Mouse (Mus musculus) forebrain, embryonic 16.5 days (tissue): ENCODE results near the gene Tbx2. TPM values are rescaled to one million over a fixed set of nuclear protein-coding genes. Genes with fewer than 3 reads are reported as not detected.

Source experiments
- ATAC-seq: fragments of 200-750 bp; cut with Nextera tagmentation; 2 replicates; pipeline ENCODE4 v1.8.0; 2017; ENCODE audit warnings: mild to moderate bottlenecking, moderate library complexity
- H3K27ac ChIP-seq: fragments of 300-500 bp; sonication (generic); 2 replicates; pipeline ENCODE4 v1.5.1; 2014; ENCODE audit warnings: low read length, control low read depth
- H3K27me3 ChIP-seq: fragments of 300-500 bp; sonication (generic); replicated peaks from 2 replicates; pipeline ENCODE4 v1.6.1; 2014; ENCODE audit warnings: low read length; ENCODE audit not compliant: control insufficient read depth, insufficient read depth
- H3K36me3 ChIP-seq: fragments of 300-500 bp; sonication (generic); 2 replicates; pipeline ENCODE4 v1.6.1; 2014; ENCODE audit not compliant: control insufficient read depth, insufficient read depth
- H3K4me1 ChIP-seq: fragments of 300-500 bp; sonication (generic); replicated peaks from 2 replicates; pipeline ENCODE4 v1.6.1; 2014; ENCODE audit warnings: low read length; ENCODE audit not compliant: control insufficient read depth, insufficient read depth
- H3K4me2 ChIP-seq: fragments of 300-500 bp; sonication (generic); 2 replicates; pipeline ENCODE4 v1.6.1; 2014; ENCODE audit warnings: mild to moderate bottlenecking, low read length, control low read depth
- H3K4me3 ChIP-seq: fragments of 300-500 bp; sonication (generic); replicated peaks from 2 replicates; pipeline ENCODE4 v1.5.1; 2014; ENCODE audit warnings: mild to moderate bottlenecking, low read length, control low read depth
- H3K9ac ChIP-seq: fragments of 300-500 bp; sonication (generic); replicated peaks from 2 replicates; pipeline ENCODE4 v1.6.1; 2014; ENCODE audit warnings: low read depth, low read length, control low read depth
- H3K9me3 ChIP-seq: fragments of 300-500 bp; sonication (generic); 2 replicates; pipeline ENCODE4 v1.6.1; 2016; ENCODE audit warnings: low read length; ENCODE audit not compliant: control insufficient read depth
- WGBS: fragments of 180-500 bp; shearing (Covaris S2); extraction: QIAGEN DNeasy Blood & Tissue Kit; methylation state at CpG from one replicate; pipeline ENCODE4 v1.1.7; 2014; 5-methylcytosine and 5-hydroxymethylcytosine counted together
- polyA plus RNA-seq: library from polyadenylated mRNA; unstranded; fragments of >200 nt; fragmentation: Nextera tagmentation; extraction: Ambion mirVana; gene quantifications from 2 replicates; pipeline ENCODE4 v1.2.1, GENCODE M21; 2015

Gene Tbx2
- polyA plus RNA-seq, 1 experiment from 2014 or later: 0.47 TPM

- Histone ChIP-seq H3K27me3 (no peaks in the 10 kb centered on the region), H3K4me2 (no peak overlapping the region), H3K9me3 (no peaks in the 10 kb centered on the region), H3K4me3 (no peak overlapping the region), H3K9ac (no peak overlapping the region), H3K27ac (no peak overlapping the region), H3K36me3 (no peaks in the 10 kb centered on the region), H3K4me1 (no peaks in the 10 kb centered on the region)
- 75% methylated on average over 5 of the region's 5 CpGs for WGBS
- no peak for ATAC-seq
Measured at GRCm38 (mm10) chr11:85804048-85804447, 28.3 kb upstream of the Tbx2 start.

- WGBS: 79% methylated on average over 1 of the region's 1 CpGs
- no peak for ATAC-seq
Measured at GRCm38 (mm10) chr11:85805779-85806178, 26.6 kb upstream of the Tbx2 start.

DNA sequence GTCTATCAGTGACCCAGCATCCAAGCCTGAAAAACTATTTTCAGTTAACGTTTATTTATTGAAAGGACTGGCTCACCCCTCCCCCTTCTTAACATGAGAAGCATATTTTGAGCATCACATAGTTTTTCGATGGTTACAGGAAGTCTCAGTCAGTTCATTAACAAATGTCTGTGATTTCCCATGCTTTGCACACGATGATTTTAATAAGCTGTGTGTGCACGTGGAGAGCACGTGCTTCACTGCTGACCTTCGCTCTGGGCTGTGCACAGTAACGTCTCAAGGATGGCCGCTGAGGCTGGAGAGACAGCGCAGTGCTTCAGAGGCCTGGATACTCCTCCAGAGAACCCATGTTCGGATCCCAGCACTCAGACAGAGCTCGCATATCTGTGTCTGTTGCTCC lies 25.0 kb upstream of the Tbx2 start:
- no peaks in the 10 kb centered on the region for H3K27me3 ChIP-seq
- no peak overlapping the region for H3K27ac ChIP-seq
- 86% methylated on average over 11 of the region's 11 CpGs for WGBS
- no peaks in the 10 kb centered on the region for H3K4me1 ChIP-seq
- no peaks in the 10 kb centered on the region for H3K9me3 ChIP-seq
- H3K9ac ChIP-seq: no peak overlapping the region
- ATAC-seq: no peak
- H3K36me3 ChIP-seq: no peaks in the 10 kb centered on the region
- H3K4me3 ChIP-seq: no peak overlapping the region
- H3K4me2 ChIP-seq: no peak overlapping the region

More at GRCm38 (mm10) chr11:85805779-85806178, 26.6 kb upstream of the Tbx2 start:
- Histone ChIP-seq H3K27me3 (no peaks in the 10 kb centered on the region), H3K9ac (no peak overlapping the region), H3K27ac (no peak overlapping the region), H3K4me3 (no peak overlapping the region), H3K9me3 (no peaks in the 10 kb centered on the region), H3K36me3 (no peaks in the 10 kb centered on the region), H3K4me2 (no peak overlapping the region), H3K4me1 (no peaks in the 10 kb centered on the region)

- Histone ChIP-seq H3K36me3 (no peaks in the 10 kb centered on the region), H3K9me3 (no peaks in the 10 kb centered on the region), H3K27ac (no peak overlapping the region), H3K4me1 (no peaks in the 10 kb centered on the region), H3K4me2 (no peak overlapping the region), H3K27me3 (0 out of 2 replicates have a peak, but pooled peaks cover 3% of the 10 kb centered on the region), H3K9ac (no peak overlapping the region), H3K4me3 (no peak overlapping the region)
- ATAC-seq: no peak
- 82% methylated on average over 4 of the region's 4 CpGs for WGBS
Measured at GRCm38 (mm10) chr11:85811229-85811628, 21.1 kb upstream of the Tbx2 start.

DNA sequence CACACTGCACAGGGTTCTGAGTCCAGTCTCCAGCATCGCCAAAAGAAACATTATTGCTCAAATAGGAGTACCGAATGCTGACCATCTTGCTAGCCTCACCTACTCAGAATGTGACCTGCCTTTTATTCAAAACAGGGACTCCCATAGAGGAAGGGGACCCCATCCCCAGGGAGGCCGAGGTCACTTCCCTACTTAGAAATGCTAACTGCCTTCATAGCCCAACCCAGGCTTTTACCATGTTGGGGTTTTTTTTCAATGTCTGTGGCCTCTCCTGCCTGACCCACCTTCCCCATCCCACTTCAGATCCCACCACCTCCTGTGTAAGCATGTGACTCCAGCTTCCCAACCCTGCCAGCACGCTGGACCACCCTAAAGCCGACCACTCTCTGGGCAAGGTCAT lies 20.7 kb upstream of the Tbx2 start:
- Histone ChIP-seq H3K4me1 (no peaks in the 10 kb centered on the region), H3K27me3 (0 out of 2 replicates have a peak, but pooled peaks cover 3% of the 10 kb centered on the region), H3K27ac (no peak overlapping the region), H3K4me2 (no peak overlapping the region), H3K36me3 (no peaks in the 10 kb centered on the region), H3K4me3 (no peak overlapping the region), H3K9ac (no peak overlapping the region), H3K9me3 (no peaks in the 10 kb centered on the region)
- no peak for ATAC-seq
- WGBS: 87% methylated on average over 5 of the region's 5 CpGs

GRCm38 (mm10) chr11:85812201-85812966 lies 20.0 kb upstream of the Tbx2 start:
- Histone ChIP-seq H3K27me3 (0 out of 2 replicates have a peak, but pooled peaks cover 3% of the 10 kb centered on the region), H3K9me3 (no peaks in the 10 kb centered on the region), H3K27ac (no peak overlapping the region), H3K4me1 (no peaks in the 10 kb centered on the region), H3K9ac (no peak overlapping the region), H3K4me2 (no peak overlapping the region), H3K36me3 (no peaks in the 10 kb centered on the region), H3K4me3 (no peak overlapping the region)
- WGBS: 81% methylated on average over 12 of the region's 12 CpGs
- no peak for ATAC-seq

GRCm38 (mm10) chr11:85814678-85815077 lies 17.7 kb upstream of the Tbx2 start:
- Histone ChIP-seq H3K36me3 (no peaks in the 10 kb centered on the region), H3K9me3 (no peaks in the 10 kb centered on the region), H3K4me2 (no peak overlapping the region), H3K4me3 (no peak overlapping the region), H3K27me3 (0 out of 2 replicates have a peak, but pooled peaks cover 3% of the 10 kb centered on the region), H3K4me1 (no peaks in the 10 kb centered on the region), H3K27ac (no peak overlapping the region), H3K9ac (no peak overlapping the region)
- ATAC-seq: no peak
- WGBS: 30% methylated on average over 4 of the region's 4 CpGs

DNA sequence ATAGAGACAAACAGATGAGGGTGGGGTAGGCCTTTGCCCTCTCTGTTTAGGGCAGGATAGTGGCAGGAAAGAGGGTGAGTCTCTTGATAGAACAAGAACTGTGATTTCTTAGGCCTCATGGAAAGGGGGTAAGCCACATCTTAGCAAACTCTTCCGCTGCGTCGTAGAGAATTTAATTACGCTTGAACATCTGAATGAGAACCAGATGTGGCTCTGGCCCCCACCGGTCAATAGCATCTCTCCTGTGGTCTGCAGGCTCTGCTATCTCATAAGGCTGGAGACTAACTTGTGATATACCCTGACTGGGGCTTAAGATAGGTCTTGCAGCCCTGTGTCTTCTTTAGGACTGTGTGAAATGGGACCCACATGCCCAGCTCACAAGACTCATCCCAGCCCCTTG lies 15.9 kb upstream of the Tbx2 start:
- H3K27me3 ChIP-seq: 0 out of 2 replicates have a peak, but pooled peaks cover 3% of the 10 kb centered on the region
- no peak overlapping the region for H3K9ac ChIP-seq
- H3K4me2 ChIP-seq: no peak overlapping the region
- no peak overlapping the region for H3K27ac ChIP-seq
- H3K9me3 ChIP-seq: no peaks in the 10 kb centered on the region
- WGBS: 92% methylated on average over 5 of the region's 5 CpGs
- H3K4me1 ChIP-seq: no peaks in the 10 kb centered on the region
- no peak overlapping the region for H3K4me3 ChIP-seq
- ATAC-seq: no peak
- H3K36me3 ChIP-seq: no peaks in the 10 kb centered on the region

GRCm38 (mm10) chr11:85818401-85818800 lies 13.9 kb upstream of the Tbx2 start:
- Histone ChIP-seq H3K9me3 (no peaks in the 10 kb centered on the region), H3K4me2 (no peak overlapping the region), H3K4me3 (no peak overlapping the region), H3K4me1 (no peaks in the 10 kb centered on the region), H3K36me3 (no peaks in the 10 kb centered on the region), H3K27ac (no peak overlapping the region), H3K27me3 (0 out of 2 replicates have a peak, but pooled peaks cover 3% of the 10 kb centered on the region), H3K9ac (no peak overlapping the region)
- WGBS: 83% methylated on average over 3 of the region's 3 CpGs
- no peak for ATAC-seq
